Mouse (Mus musculus): Measurements from ENCODE around the gene Psmb11. TPM values are rescaled to one million over a fixed set of nuclear protein-coding genes. Genes with fewer than 3 reads are reported as not detected.

Gene Psmb11
- total RNA-seq, 2 experiments from 2014 or later = 0.22 to 0.28 TPM

GRCm38 (mm10) chr14:54632252-54632651 lies 11.0 kb downstream of the Psmb11 start:
- TF ChIP-seq CTCF (conservative IDR thresholded peaks at IDR 0.05) = no peak
- no peak for DNase-seq (ENCODE audit: low spot score in 2 of 2)
- Histone ChIP-seq H3K27ac (no peak overlapping the region), H3K4me3 (no peak overlapping the region)

- Histone ChIP-seq H3K27ac (no peak overlapping the region), H3K4me3 (no peak overlapping the region)
- TF ChIP-seq CTCF (conservative IDR thresholded peaks at IDR 0.05) = peak; percentile 52
- no peak for DNase-seq (ENCODE audit: low spot score in 2 of 2)
These were observed 12.9 kb downstream of the Psmb11 start for GRCm38 (mm10) chr14:54634182-54634581.

GRCm38 (mm10) chr14:54636954-54637353 lies 15.7 kb downstream of the Psmb11 start:
- TF ChIP-seq CTCF (conservative IDR thresholded peaks at IDR 0.05) = peak; percentile 97
- Histone ChIP-seq H3K4me3 (no peak overlapping the region), H3K27ac (no peak overlapping the region)
- DNase-seq (ENCODE audit: low spot score in 2 of 2) = peak in 1 of 2 experiments; percentile 69

- H3K4me3 ChIP-seq = no peak overlapping the region
- DNase-seq (ENCODE audit: low spot score in 2 of 2) = peak in 1 of 2 experiments; percentile 57
- H3K27ac ChIP-seq = no peak overlapping the region
- peak; percentile 70 for TF ChIP-seq CTCF (conservative IDR thresholded peaks at IDR 0.05)
These were observed 17.0 kb downstream of the Psmb11 start for GRCm38 (mm10) chr14:54638210-54638609.

- no peak overlapping the region for H3K4me3 ChIP-seq
- no peak overlapping the region for H3K27ac ChIP-seq
- no peak for DNase-seq (ENCODE audit: low spot score in 2 of 2)
- no peak for TF ChIP-seq CTCF (conservative IDR thresholded peaks at IDR 0.05)
These were observed 18.9 kb downstream of the Psmb11 start for GRCm38 (mm10) chr14:54640121-54640520.

- DNase-seq (ENCODE audit: low spot score in 2 of 2) = no peak
- H3K27ac ChIP-seq = peak within 1 kb of the TSS; percentile 83
- peak within 1 kb of the TSS; percentile 92 for H3K4me3 ChIP-seq
- TF ChIP-seq CTCF (conservative IDR thresholded peaks at IDR 0.05) = no peak
These were observed 19.7 kb downstream of the Psmb11 start, which contains the start of gene Gm17606 for GRCm38 (mm10) chr14:54640946-54641304. Gm17606 (plus strand) TSS chr14:54640952.

GRCm38 (mm10) chr14:54641305-54641969 lies 20.2 kb downstream of the Psmb11 start, which contains the start of gene Cdh24:
Cdh24 (minus strand) TSS chr14:54641364.
- peak; percentile 95 for TF ChIP-seq CTCF (conservative IDR thresholded peaks at IDR 0.05)
- H3K4me3 ChIP-seq = peak within 1 kb of the TSS; percentile 92
- H3K27ac ChIP-seq = peak within 1 kb of the TSS; percentile 83
- peak; percentile 86 to 91 for DNase-seq (ENCODE audit: low spot score in 2 of 2)

- Histone ChIP-seq H3K4me3 (no peak overlapping the region), H3K27ac (no peak overlapping the region)
- no peak for TF ChIP-seq CTCF (conservative IDR thresholded peaks at IDR 0.05)
- DNase-seq (ENCODE audit: low spot score in 2 of 2) = no peak
These were observed 21.2 kb downstream of the Psmb11 start for GRCm38 (mm10) chr14:54642224-54642944.

- no peak overlapping the region for H3K27ac ChIP-seq
- TF ChIP-seq CTCF (conservative IDR thresholded peaks at IDR 0.05) = no peak
- H3K4me3 ChIP-seq = no peak overlapping the region
- no peak for DNase-seq (ENCODE audit: low spot score in 2 of 2)
These were observed 21.8 kb downstream of the Psmb11 start for GRCm38 (mm10) chr14:54643011-54643410.

GRCm38 (mm10) chr14:54644294-54644693 lies 23.1 kb downstream of the Psmb11 start:
- TF ChIP-seq CTCF (conservative IDR thresholded peaks at IDR 0.05) = no peak
- H3K27ac ChIP-seq = no peak overlapping the region
- DNase-seq (ENCODE audit: low spot score in 2 of 2) = no peak
- no peak overlapping the region for H3K4me3 ChIP-seq

GRCm38 (mm10) chr14:54646455-54646854 lies 25.2 kb downstream of the Psmb11 start:
- H3K4me3 ChIP-seq = no peak overlapping the region
- no peak overlapping the region for H3K27ac ChIP-seq
- DNase-seq (ENCODE audit: low spot score in 2 of 2) = no peak
- no peak for TF ChIP-seq CTCF (conservative IDR thresholded peaks at IDR 0.05)

GRCm38 (mm10) chr14:54646898-54647636 lies 25.8 kb downstream of the Psmb11 start:
- H3K27ac ChIP-seq = no peak overlapping the region
- no peak for DNase-seq (ENCODE audit: low spot score in 2 of 2)
- H3K4me3 ChIP-seq = no peak overlapping the region
- TF ChIP-seq CTCF (conservative IDR thresholded peaks at IDR 0.05) = peak; percentile 79

GRCm38 (mm10) chr14:54647900-54648299 lies 26.7 kb downstream of the Psmb11 start:
- no peak for DNase-seq (ENCODE audit: low spot score in 2 of 2)
- no peak for TF ChIP-seq CTCF (conservative IDR thresholded peaks at IDR 0.05)
- H3K27ac ChIP-seq = no peak overlapping the region; the same call in 1 of the 2 replicates
- H3K4me3 ChIP-seq = no peak overlapping the region
